Mouse (Mus musculus) testis, adult 2 months (tissue): ENCODE results near the gene Zdhhc12.

Source experiments
- CTCF ChIP-seq: fragments of 200-500 bp; IDR thresholded peaks from 2 replicates; pipeline ENCODE4 v1.5.1; 2012; ENCODE audit warnings: low read depth, mild to moderate bottlenecking, inconsistent platforms, low read length, moderate library complexity; ENCODE audit not compliant: control insufficient read depth, insufficient read depth, insufficient replicate concordance
- POLR2A ChIP-seq: fragments of 200-500 bp; IDR thresholded peaks from 2 replicates; pipeline ENCODE4 v1.6.1; 2012; ENCODE audit warnings: low read depth, mild to moderate bottlenecking, inconsistent platforms, low read length, moderate library complexity; ENCODE audit not compliant: control insufficient read depth

DNA sequence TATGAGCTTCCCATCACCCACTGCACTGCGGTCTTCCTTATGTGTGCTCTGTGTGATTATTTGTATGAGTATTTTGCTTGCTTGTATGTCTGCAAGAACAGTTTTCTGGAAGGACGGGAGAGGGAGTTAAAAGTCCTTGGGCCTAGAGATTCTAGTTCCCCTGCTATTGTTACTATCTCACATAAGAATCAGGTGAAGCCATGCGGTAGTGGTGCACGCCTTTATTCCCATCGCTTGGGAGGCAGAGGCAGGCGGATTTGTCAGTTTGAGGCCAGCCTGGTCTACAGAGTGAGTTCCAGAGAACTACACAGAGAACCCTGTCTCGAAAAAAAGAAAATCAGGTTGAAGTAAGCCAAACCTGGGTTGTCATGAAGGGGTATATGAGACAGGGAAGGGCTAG is 20.6 kb downstream of the Zdhhc12 start:
- no peak for TF ChIP-seq CTCF
- TF ChIP-seq POLR2A: no peak
